Mouse (Mus musculus) right cerebral cortex, postnatal 14 days (tissue): Measurements from ENCODE around the gene Slc23a4.
A peak's percentile ranks its signal among the peaks of the same experiment; 100 is the strongest.

Source experiments
- DNase-seq: peaks from one replicate; pipeline ENCODE4 v3.0.0; 2022

Gene Slc23a4

DNA sequence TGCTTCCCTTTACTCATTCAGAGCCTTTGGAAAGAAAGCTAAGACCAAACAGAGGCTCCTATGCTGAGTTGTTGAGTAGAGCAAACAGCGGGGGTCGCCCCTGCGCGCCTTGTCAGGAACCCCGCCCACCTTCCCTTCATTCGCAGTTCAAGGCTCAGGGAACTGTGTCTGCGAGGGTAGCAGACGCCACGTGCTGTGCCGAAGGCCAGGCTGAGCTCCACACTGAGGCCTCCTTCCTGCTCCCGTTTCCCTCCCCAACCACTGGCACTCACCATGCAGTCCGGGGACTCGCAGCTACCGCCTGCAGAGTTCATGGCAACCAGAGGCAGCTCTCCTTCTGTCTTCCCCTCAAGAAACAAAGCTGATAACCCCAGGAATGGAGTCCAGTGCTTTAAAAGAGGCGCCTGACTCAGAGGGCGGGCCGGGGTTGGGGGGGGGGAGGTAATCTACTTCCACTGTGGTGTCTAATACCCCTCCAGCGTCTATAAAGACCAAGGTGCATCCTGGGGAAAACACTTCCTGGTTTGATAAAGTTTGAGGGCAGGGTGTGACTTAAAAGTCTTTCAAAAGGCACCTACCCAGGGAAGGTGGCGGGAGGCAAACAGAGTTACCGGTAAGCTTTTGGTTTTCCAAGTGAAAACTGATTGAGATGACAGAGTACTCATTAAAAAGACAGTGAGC lies at the start of gene Slc23a4:
TSS of gene Slc23a4 (minus strand) at position 324 of the 681 bp plus-strand sequence.
- no peak for DNase-seq

DNA sequence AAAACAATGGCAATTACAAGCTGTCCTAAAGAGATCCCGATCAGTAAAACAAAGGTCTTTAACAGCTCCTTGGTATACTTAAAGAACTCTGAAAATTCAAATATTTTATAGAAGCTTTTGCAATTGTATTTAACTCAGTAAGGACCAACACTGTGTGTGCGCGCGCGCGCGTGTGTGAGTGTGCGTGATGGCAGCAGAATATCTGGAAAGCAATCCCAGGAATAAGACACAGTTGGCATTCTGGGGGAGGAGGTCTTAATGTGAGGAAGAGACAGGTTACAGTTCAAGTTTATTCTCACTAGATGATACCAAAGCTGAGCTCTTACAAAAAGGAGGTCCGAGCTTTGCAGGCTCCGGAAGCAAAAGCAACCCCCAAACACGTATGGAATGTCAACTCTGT lies 45.1 kb upstream of the Slc23a4 start:
- DNase-seq, result no peak

DNA sequence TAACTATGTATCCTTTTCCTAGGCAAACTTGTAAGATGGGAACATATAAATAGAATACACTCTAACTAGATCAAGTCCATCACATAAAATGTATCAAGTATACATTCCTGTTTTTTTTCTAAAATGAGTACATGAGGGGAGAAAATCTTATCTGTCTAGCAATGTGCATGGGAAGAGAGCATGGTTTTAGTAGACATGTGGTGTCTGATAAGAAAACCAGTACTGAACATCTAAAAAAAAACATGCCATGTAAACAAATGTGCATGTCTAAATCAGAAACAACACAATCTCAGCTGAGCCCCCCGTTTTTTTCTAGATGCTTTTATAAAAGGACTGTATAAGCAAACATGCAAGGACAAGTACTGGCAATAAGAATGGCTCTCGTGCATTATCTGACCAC lies 44.5 kb upstream of the Slc23a4 start:
- no peak for DNase-seq

DNA sequence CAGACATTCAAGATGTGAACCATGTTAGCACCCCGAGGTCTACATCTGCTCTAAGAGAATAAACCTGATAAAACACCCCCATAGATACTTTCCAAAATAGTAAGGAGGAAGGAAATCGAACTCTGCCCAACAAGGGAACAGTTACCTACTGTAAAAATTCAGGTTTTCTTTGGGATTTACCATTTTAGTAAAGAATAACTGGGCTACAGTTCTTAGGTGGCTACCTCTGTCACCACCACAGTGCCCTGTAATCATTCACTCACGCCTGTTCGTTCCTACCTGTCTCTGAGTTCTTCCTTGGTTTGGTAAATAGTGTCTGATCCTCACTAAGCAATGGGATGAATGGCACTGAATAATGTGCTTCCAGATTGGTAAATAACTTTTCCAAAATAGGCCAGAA lies 42.6 kb upstream of the Slc23a4 start:
- no peak for DNase-seq

DNA sequence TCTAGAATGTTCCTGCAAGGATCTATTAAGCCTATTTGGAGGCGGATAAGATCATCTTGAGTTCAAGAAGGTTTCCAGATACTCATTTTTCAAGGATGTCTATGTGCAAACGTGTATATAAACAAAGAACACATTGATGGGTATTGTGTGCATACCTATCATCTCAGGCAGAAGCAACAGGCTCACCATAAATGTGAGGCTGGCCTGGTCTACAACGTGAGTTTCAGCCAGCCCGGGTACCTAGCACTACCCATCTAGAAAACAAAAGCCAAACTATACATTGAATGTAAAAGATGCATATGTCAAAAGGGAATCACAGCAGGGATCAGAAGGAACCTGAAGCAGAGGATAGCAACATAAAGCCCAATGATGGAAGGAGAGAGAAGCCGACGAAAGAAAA lies 42.0 kb upstream of the Slc23a4 start:
- DNase-seq, result no peak

DNA sequence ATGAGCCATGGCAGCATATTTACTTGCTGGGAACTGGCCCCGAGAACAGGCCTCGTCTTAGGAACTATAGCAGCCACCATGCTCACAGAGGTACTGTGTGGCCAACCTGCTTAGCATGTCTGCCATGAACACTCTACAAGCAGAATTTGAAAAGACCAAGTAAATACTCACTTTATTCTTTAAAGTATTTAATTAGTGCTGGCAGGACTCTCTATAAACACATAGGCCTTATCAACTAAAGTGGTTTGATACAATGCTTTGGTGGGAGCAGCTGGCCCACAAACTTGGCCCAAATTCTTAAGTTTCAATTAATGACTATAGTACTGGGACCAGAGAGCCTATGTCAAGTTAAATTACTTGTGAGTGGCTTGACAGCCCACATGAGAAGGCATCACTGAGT lies 39.8 kb upstream of the Slc23a4 start:
- DNase-seq, result no peak

DNA sequence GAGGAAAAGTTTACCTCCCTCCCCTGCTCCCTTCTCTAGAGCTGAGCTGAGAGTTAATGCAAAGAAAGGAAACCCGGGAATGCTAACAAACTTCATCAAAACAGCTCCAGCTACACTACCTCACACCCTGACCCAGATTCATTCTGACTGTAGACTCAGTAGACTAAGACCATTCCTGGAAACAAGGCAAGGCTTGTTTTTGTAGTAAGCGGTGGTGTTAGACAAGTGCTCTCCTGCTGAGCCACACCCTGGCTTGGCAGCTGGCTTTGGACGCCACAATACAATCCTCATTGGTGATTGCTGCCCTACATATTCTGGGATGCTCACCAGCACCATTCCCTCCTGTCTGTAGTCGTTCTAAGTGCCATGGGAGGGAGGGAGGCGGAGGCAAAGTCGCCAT lies 39.1 kb upstream of the Slc23a4 start:
- no peak for DNase-seq

DNA sequence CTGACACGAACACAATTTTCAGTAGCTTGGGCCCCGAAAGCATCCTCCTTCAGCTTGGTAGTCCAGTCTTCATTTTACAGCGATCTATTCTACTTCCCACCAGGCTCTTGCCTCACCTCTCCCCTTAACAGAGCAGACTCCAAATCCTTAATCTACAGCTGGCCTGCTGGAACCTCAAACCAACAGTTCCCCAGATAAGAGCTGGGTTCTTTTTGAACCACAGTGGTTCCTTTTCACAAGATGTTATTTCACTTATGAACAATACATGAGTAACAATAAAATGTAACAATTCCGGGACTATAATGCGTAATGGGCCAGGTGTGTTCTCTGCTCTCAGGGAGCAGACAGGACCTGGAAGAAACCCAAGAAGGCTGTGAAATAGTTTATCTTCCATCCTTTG lies 28.4 kb upstream of the Slc23a4 start:
- no peak for DNase-seq

DNA sequence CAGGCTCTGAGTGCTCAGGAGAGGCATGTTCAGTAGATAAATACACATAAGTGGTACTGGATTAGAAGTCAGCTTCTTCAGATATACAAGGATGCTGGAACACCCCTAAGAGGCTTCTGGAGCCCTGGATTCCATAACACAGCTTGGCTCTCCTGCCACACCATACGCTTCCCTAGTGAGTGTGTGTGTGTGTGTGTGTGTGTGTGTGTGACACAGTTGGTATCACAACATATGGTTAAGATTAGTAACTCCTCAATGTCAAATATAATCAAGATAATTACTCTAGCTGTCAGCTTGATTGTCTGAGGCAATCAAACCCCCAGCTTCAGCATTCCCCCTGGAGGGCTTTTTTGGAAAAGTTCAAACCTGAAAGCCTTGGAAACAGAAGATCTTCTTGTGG lies 23.7 kb upstream of the Slc23a4 start:
- DNase-seq, result no peak

DNA sequence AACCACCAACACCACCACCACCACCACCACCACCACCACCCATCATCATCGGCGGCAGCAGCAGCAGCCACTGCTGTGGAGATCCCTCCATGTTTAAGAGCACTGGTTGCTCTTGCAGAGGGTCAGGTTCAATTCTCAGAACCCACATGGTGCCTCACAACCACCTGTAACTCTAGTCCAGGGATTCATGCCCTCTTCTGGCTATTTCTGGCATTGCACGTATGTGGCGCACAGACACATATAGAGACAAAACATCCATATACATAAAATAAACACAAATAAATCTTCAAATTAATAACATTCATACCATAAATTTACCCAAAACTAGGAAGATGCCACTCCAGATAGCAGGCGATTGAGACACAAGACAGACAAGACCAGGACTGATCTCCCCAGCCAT lies 22.5 kb upstream of the Slc23a4 start:
- DNase-seq, result no peak

DNA sequence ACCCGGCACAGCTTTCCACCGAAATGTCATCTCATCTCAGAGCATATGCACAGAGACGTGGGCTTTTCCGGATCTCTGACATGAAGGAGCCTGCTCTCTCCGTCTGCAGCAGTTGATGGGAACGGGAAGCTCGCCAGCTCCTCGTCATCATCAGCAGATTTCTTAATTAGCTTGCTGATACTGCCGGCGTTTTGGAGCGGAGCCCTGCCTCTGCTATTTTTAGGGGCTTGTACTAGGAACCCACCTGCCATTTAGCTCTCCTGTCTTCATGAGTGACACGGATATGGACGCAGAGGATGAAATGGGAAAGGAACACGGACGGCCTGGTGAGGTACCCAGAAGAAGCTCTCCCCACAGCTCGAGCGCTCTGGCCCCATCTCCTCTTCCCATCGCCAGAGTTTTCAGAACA lies 14.1 kb upstream of the Slc23a4 start:
- peak; percentile 74 for DNase-seq

DNA sequence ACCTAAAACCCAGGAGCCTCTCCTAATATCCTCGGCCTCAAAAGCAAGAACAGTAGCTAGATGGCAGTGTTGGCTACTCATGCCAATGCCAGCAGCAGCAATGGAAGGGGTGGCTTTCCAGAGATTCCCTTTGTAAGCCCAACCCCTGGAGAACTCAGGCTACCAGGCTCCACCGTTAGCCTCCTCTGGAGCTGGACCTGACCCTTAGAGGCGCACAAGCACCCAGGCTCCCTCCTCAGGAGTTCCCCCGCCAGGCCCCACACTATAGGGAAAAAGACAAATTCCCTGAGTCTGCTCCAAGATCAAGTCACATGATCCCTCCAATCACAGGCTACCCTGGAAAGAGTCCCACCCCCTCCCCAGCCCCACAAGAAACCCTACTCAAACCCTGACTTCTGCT lies 10.9 kb upstream of the Slc23a4 start:
- peak; percentile 37 for DNase-seq

DNA sequence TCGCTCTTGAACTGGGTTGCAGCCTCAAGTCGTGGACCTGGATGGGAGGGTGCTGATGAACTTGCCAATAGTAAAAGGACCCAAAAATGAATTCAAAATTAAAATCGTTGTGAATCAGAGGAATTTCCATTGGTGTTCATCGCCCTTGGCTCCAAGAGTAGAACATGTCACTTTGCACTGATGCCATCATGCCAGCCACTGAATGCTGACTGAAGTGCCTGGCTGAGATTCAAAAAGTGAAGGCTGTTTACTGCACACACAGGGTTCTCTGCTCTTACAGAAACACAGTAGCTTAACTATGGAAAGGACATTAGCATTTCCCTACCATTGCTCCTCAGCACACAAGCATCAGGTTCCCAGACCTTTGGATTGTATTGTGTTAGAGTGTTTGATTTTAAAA lies 8.3 kb upstream of the Slc23a4 start:
- DNase-seq, result no peak

DNA sequence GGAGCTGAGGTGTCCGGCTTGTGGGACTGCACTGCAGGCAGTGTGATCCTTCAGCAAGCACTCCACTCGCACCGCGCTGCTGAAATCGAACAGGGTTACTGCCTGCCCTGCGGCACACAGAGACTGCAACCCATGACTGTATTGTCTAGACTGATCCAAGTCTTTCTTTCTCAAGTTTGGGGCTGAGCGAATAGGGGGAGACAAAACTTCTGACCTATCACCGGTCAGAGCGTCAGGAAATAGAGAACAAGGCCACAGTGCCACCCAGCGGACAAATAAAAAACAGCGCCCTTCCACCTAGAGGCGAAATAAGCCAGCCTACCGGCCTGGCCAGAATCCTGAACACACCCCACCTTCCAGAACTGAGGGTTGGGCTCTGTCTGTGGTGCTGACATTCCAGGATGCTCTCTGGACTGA lies 7.1 kb upstream of the Slc23a4 start:
- DNase-seq, result peak; percentile 88

DNA sequence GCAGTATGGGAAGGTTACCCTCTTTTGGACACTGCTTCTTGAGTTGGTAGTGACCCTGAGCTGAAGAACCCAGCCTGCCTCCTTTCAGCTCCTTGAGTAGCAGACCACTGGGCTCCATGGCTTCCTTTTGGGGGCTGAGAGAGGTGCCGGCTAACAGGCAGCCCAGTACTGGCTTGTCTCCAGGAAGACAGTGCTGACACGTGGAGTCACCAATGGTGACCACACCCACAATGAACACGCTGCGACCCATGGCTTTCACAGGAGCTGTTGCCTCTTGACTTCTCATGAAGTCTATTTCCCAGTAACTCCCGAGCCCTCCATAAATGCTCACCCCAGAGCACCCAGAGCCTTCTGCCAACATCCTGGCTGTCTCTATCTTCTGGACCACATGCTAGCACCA lies 6.5 kb upstream of the Slc23a4 start:
- DNase-seq, result no peak

DNA sequence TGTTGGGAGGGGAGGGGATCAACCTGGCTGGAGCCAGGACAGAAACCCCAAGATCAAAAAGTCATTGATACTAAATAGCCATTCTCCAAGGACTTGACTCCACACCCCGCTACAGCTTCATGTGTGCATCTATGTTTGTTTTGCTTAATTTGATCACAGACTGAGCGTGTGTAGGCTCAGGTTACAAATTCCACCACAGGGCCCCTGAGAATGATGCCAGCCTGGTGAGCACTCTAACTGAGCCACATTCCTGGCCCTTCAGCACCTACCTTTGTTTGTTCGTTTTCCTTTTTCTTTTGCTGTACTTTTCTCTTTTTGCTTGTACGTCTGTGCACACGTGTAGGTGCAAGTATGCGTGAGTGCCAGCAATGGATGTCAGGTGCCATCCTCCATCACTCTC lies 1.1 kb upstream of the Slc23a4 start:
- no peak for DNase-seq

DNA sequence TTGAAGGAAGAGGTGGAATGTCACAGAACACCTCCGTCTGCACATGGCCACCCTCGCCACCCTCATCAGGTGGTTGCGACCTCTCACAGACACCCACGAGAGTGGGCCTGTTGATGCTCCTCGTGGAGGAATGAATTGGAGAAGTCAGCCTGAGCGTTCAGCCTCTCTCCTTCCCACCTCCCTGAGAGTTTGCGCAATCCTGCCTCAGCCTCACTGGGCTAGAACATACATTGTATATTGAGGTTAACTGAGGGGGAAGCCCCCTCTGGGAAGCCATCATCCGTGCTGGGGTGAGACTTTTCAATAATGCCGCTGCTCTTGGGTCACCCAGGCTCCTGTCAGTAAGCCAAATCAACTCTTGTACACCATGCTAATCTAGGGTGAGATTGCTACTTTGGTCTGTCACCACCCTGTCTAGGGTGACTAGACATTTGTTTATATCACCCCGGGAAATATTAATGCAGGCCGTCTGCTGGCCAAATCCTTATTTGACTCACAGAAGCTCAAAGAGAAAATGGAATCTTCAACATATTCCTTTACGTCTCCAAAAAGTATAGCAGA lies 1.0 kb downstream of the Slc23a4 start:
- DNase-seq, result no peak

DNA sequence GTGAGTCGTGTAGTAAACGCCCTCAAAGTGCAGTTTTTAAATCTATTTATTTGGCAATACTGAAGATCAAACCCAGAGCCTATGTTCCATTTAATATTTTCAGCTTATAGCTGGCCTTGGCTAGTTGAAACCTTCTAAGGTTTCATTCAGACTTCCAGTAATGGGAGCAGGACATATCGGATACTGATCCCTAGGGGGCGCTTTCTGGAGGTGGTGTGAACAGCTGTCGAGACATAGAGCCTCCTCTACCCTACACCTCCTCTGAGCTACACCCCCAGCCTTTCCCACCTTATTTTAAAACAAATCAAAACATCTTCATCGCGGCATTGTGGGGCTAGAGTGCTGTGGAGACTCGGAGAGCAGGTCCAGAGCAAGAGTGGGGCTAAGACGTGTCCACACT lies 7.5 kb downstream of the Slc23a4 start:
- DNase-seq, result no peak

DNA sequence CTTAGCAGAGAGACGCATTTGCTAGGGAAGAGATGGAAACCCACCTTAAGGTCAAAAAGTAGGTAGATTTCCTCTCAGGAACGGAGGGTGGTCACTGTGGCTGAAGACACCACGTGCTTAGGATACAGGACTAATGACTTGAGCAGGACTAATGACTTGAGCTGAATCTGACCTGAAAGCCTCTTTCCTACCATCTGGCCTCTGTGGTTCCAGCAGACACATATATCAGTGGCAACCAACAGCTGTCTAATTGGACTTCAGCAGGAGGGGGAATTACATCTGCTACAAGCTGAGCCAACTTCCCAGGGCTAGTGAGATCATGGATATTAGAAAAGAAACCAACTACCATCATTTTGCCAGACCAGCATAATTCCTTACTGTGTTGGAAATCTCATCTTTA lies 8.9 kb downstream of the Slc23a4 start:
- no peak for DNase-seq

DNA sequence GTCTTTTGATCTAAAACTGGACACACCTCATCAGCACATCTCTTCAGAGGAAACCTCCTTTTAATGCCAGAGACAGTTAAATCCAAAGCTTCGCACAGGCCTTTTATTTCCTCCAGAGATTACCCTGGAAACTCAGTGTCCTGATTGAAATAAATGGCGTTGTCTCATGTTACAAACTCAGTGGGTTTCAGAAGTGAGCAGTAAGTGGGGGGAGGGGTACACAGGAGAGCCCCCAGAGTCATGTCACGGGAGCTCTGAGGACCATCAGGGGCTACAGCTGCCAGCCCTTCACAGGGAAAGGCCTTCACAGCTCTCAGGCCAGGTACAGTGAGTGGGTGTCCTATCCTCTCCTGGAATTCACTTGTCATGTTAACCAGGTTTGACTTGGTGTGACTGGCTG lies 17.0 kb downstream of the Slc23a4 start:
- DNase-seq, result no peak

DNA sequence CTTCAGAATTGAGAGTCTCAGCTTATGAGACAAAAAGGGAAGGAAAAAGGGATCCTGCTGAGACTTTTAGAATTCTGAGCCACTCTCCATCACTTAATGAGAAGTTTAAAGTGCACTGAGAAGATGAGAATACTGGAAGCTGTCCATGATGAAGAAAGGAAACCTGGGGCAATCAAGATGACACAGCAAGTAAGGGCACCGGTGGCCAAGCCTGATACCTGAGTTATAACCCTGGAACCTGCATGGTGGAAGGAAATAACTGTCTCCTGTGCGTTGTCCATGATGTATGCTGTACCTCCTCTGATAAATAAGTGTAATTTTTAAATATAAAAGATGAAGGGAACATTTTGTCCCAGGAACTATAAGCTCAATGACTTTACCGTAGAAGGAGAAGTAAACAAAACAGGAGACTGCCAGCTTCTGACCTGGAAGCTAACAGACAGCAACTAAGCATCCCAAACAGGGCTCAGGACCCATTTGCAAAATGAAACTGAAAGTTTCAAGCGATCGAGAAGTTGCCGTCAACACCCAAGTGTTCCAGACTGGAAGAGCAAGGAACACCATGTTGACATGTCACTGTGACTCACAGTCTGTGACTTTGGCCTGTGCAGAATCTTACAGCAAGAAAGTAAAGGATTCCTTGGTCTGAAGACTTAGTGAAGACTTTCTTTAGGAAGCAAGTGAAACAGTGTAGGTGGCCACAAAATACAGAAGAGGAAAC lies 22.2 kb downstream of the Slc23a4 start:
- DNase-seq, result no peak

DNA sequence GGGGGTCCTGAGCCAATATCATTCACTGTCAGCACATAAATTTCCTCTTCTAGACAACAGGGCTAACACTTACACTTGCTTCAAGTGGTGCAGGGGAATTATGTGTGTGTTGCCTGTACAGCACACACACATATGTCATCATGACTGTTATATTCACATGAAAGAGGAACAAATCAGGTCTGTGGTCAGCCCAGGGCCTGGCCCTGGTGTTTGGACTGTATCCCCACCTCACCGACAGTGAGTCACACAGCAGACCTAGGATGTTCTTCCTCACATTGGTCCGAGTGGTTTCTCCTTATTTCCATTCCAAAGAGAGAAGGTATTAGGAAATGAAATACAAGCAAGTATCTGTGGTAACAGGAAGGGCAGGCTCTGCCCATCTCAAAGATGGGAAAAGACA lies 23.7 kb downstream of the Slc23a4 start:
- DNase-seq, result no peak

DNA sequence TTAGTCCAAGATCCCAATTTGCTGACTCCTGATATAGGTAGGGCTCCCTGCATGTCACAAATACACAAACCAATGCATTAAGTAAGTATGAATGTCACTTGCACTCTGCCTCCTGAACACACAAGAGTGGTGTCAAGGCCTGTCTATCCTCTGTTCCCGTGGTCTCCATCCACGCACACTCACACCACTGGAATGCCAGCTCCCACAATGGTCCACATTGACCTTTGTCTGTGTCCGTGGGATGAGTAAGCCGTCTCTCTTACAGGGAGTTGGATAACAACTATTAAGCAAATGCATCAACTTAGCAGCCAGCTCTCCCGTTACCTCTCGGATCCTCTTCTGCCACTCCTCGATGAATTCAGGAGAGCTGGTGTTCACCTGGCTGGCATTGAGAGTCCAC lies 29.1 kb downstream of the Slc23a4 start:
- no peak for DNase-seq

DNA sequence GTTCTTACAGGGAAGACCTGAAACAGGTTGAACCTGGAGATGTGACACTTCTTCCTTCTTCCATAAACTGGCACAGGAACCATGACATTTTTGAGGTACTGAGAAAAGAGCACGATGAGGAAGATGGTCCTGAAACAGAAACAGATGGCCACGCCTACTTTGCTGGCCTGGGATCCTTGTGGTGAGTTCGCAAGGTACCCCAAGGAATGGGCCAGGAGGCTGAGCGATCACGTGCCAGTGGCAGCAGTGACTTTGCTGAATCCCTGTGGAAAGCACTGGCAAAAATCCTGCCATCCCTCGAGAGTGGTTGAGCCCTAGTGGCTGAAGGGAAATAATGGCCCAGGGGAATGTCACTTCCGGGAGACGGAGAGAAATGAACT lies 32.4 kb downstream of the Slc23a4 start:
- no peak for DNase-seq
